ENCODE assay signal across 19 mouse cellular contexts in genomic region chr11:96278324-96278723, GRCm38 (mm10). TPM values are rescaled to one million over a fixed set of nuclear protein-coding genes. Genes with fewer than 3 reads are reported as not detected.
DNase-seq lines count a peak whose midpoint lies in the region; ATAC-seq lines count a peak whose summit lies in the region.
"Had no signal": no experiment of that assay in that cellular context is flagged by ENCODE, and none has a peak within 500 bp of the region (broad histone marks: within the 10 kb centered on the region; RNA-seq: fewer than 3 reads in every experiment).

No protein-coding gene starts in this region.

- peak overlapping the region; percentile 47; the same call in 1 of the 2 replicates for H3K27ac ChIP-seq in hindbrain, embryonic 14.5 days
- H3K27ac ChIP-seq in hindbrain, embryonic 12.5 days = no peak overlapping the region
- peak overlapping the region; percentile 86 for H3K27ac ChIP-seq in kidney, embryonic 16.5 days (ENCODE audit: low read length)
- peak overlapping the region; percentile 100 for H3K27ac ChIP-seq in neural tube, embryonic 13.5 days (replicated peaks)
- H3K27ac ChIP-seq: embryonic facial prominence, embryonic 12.5 days; heart, embryonic 13.5 days; midbrain, embryonic 12.5 days had no signal

- H3K27me3 ChIP-seq in hindbrain, embryonic 14.5 days (ENCODE audit: control insufficient read depth, insufficient read depth, low read length) = peaks cover 89% of the 10 kb centered on the region
- H3K27me3 ChIP-seq in hindbrain, embryonic 12.5 days = peaks cover 97% of the 10 kb centered on the region
- H3K27me3 ChIP-seq in kidney, embryonic 16.5 days (ENCODE audit: insufficient read depth, low read length) = no peaks in the 10 kb centered on the region
- no peaks in the 10 kb centered on the region for H3K27me3 ChIP-seq in neural tube, embryonic 13.5 days

- H3K4me3 ChIP-seq in hindbrain, embryonic 14.5 days (replicated peaks; ENCODE audit: low read length) = no peak overlapping the region
- no peak overlapping the region for H3K4me3 ChIP-seq in hindbrain, embryonic 12.5 days
- peak overlapping the region; percentile 84 for H3K4me3 ChIP-seq in kidney, embryonic 16.5 days (ENCODE audit: low read length)
- H3K4me3 ChIP-seq in neural tube, embryonic 13.5 days = peak overlapping the region; percentile 99
- H3K4me3 ChIP-seq: embryonic facial prominence, embryonic 12.5 days; heart, embryonic 13.5 days; midbrain, embryonic 12.5 days had no signal

- DNase-seq in hindbrain, embryonic 14.5 days (ENCODE audit: low spot score) = no peak
- no peak for DNase-seq in kidney, adult 8-10 months
- no peak for DNase-seq in layer of hippocampus, adult 18-20 months (ENCODE audit: low spot score in 2 of 2)

- peak overlapping the region; percentile 33; the same call in 1 of the 2 replicates for H3K9ac ChIP-seq in hindbrain, embryonic 14.5 days
- H3K9ac ChIP-seq in hindbrain, embryonic 12.5 days = no peak overlapping the region
- H3K9ac ChIP-seq in kidney, embryonic 16.5 days (replicated peaks; ENCODE audit: low read length) = peak overlapping the region; percentile 78
- H3K9ac ChIP-seq in neural tube, embryonic 13.5 days = peak overlapping the region; percentile 100
- H3K9ac ChIP-seq: embryonic facial prominence, embryonic 12.5 days; heart, embryonic 13.5 days; midbrain, embryonic 12.5 days had no signal

- no peaks in the 10 kb centered on the region for H3K36me3 ChIP-seq in hindbrain, embryonic 14.5 days (replicated peaks; ENCODE audit: control insufficient read depth, insufficient read depth)
- H3K36me3 ChIP-seq in hindbrain, embryonic 12.5 days = no peaks in the 10 kb centered on the region
- H3K36me3 ChIP-seq in kidney, embryonic 16.5 days (ENCODE audit: insufficient read depth, low read length) = no peaks in the 10 kb centered on the region
- no peaks in the 10 kb centered on the region for H3K36me3 ChIP-seq in neural tube, embryonic 13.5 days
- H3K36me3 ChIP-seq: embryonic facial prominence, embryonic 12.5 days; heart, embryonic 13.5 days; midbrain, embryonic 12.5 days had no signal

- no peaks in the 10 kb centered on the region for H3K9me3 ChIP-seq in hindbrain, embryonic 14.5 days (ENCODE audit: control insufficient read depth, low read length)
- H3K9me3 ChIP-seq in hindbrain, embryonic 12.5 days (replicated peaks) = no peaks in the 10 kb centered on the region
- H3K9me3 ChIP-seq in kidney, embryonic 16.5 days (ENCODE audit: low read length) = no peaks in the 10 kb centered on the region
- no peaks in the 10 kb centered on the region for H3K9me3 ChIP-seq in neural tube, embryonic 13.5 days
- H3K9me3 ChIP-seq: embryonic facial prominence, embryonic 12.5 days; heart, embryonic 13.5 days; midbrain, embryonic 12.5 days had no signal

- H3K4me2 ChIP-seq in hindbrain, embryonic 14.5 days (replicated peaks) = no peak overlapping the region
- H3K4me2 ChIP-seq in hindbrain, embryonic 12.5 days (replicated peaks) = no peak overlapping the region
- peak overlapping the region; percentile 90 for H3K4me2 ChIP-seq in kidney, embryonic 16.5 days (replicated peaks; ENCODE audit: low read depth, low read length)
- peak overlapping the region; percentile 96 for H3K4me2 ChIP-seq in neural tube, embryonic 13.5 days
- H3K4me2 ChIP-seq: embryonic facial prominence, embryonic 12.5 days; heart, embryonic 13.5 days; midbrain, embryonic 12.5 days had no signal

- H3K4me1 ChIP-seq in hindbrain, embryonic 14.5 days (replicated peaks; ENCODE audit: control insufficient read depth, insufficient read depth, low read length) = no peaks in the 10 kb centered on the region
- 0 out of 2 replicates have a peak, but pooled peaks cover 2% of the 10 kb centered on the region for H3K4me1 ChIP-seq in hindbrain, embryonic 12.5 days
- peaks cover 62% of the 10 kb centered on the region for H3K4me1 ChIP-seq in kidney, embryonic 16.5 days (ENCODE audit: insufficient read depth, low read length)
- peaks cover 81% of the 10 kb centered on the region for H3K4me1 ChIP-seq in neural tube, embryonic 13.5 days (replicated peaks)
- H3K4me1 ChIP-seq: embryonic facial prominence, embryonic 12.5 days; midbrain, embryonic 12.5 days had no signal

- 24% methylated on average over 14 of the region's 14 CpGs for WGBS in hindbrain, embryonic 14.5 days
- 15% methylated on average over 14 of the region's 14 CpGs for WGBS in hindbrain, embryonic 12.5 days
- 7% methylated on average over 14 of the region's 14 CpGs for WGBS in kidney, embryonic 16.5 days
- 1% methylated on average over 14 of the region's 14 CpGs for WGBS in neural tube, embryonic 13.5 days

- ATAC-seq in hindbrain, embryonic 14.5 days (ENCODE audit: low FRiP score) = no peak
- no peak for ATAC-seq in hindbrain, embryonic 12.5 days (ENCODE audit: low FRiP score)
- no peak for ATAC-seq in kidney, embryonic 16.5 days (ENCODE audit: low FRiP score, low TSS enrichment)
- peak; percentile 16 for ATAC-seq in inflammation-experienced regulatory T-cells, adult 6 months
- ATAC-seq in neural tube, embryonic 13.5 days (ENCODE audit: low read depth) = no peak
- no peak for ATAC-seq in activated CD4-positive, CD25-positive, alpha-beta regulatory T cell, adult 4 months

RNA-seq across cellular contexts. Expression of gene Hoxb8, which starts 3.4 kb away (rescaled TPM):
- 41.2 and 50.6 TPM in 2 replicates for polyA plus RNA-seq in hindbrain, embryonic 14.5 days (2014; fragmentation: Nextera tagmentation; extraction: Ambion mirVana)
- polyA plus RNA-seq in hindbrain, embryonic 12.5 days (2016; fragmentation: Nextera tagmentation; extraction: Ambion mirVana) = 4.4 and 8.1 TPM in 2 replicates
- 9.5 and 12.9 TPM in 2 replicates for polyA plus RNA-seq in kidney, embryonic 16.5 days (2015; fragmentation: Nextera tagmentation; extraction: Ambion mirVana)
- polyA plus RNA-seq in inflammation-experienced regulatory T-cells, adult 6 months (2017; shearing (Covaris generic)) = not detected
- polyA plus RNA-seq in neural tube, embryonic 13.5 days (2015; fragmentation: Nextera tagmentation; extraction: Ambion mirVana) = 81.7 and 114 TPM in 2 replicates
- not detected for polyA plus RNA-seq in activated CD4-positive, CD25-positive, alpha-beta regulatory T cell, adult 4 months (2017; shearing (Covaris generic))
- not detected for total RNA-seq in layer of hippocampus, adult 18-20 months (2021)
- total RNA-seq: granulocyte monocyte progenitor cell, adult 5-6 weeks; heart, postnatal 36 days; layer of hippocampus, postnatal 36 days; left cerebral cortex, postnatal 25 days had no signal
- polyA plus RNA-seq: cortical plate, adult 2 months; embryonic facial prominence, embryonic 12.5 days; forebrain, embryonic 16.5 days; heart, embryonic 13.5 days; midbrain, embryonic 12.5 days had no signal

RNA-seq across cellular contexts. Expression of gene Hoxb9, which starts 7.1 kb away (rescaled TPM):
- 10.7 and 22.4 TPM in 2 replicates for polyA plus RNA-seq in hindbrain, embryonic 14.5 days (2014; fragmentation: Nextera tagmentation; extraction: Ambion mirVana)
- 0.36 and 0.46 TPM in 2 replicates for polyA plus RNA-seq in hindbrain, embryonic 12.5 days (2016; fragmentation: Nextera tagmentation; extraction: Ambion mirVana)
- polyA plus RNA-seq in kidney, embryonic 16.5 days (2015; fragmentation: Nextera tagmentation; extraction: Ambion mirVana) = 21.5 and 24.5 TPM in 2 replicates
- polyA plus RNA-seq in inflammation-experienced regulatory T-cells, adult 6 months (2017; shearing (Covaris generic)) = not detected
- 72.9 and 74.7 TPM in 2 replicates for polyA plus RNA-seq in neural tube, embryonic 13.5 days (2015; fragmentation: Nextera tagmentation; extraction: Ambion mirVana)
- under 1 TPM in 1 of 2 experiments, not detected in 1; 0.15 TPM for polyA plus RNA-seq in activated CD4-positive, CD25-positive, alpha-beta regulatory T cell, adult 4 months (2017; shearing (Covaris generic))
- not detected for total RNA-seq in layer of hippocampus, adult 18-20 months (2021)
- total RNA-seq: granulocyte monocyte progenitor cell, adult 5-6 weeks; heart, postnatal 36 days; layer of hippocampus, postnatal 36 days; left cerebral cortex, postnatal 25 days had no signal
- polyA plus RNA-seq: cerebellum, adult 2 months; cortical plate, adult 2 months; forebrain, embryonic 16.5 days; heart, embryonic 13.5 days; midbrain, embryonic 12.5 days had no signal

RNA-seq across cellular contexts. Expression of gene Hoxb7, which starts 8.1 kb away (rescaled TPM):
- 40.8 and 45.6 TPM in 2 replicates for polyA plus RNA-seq in hindbrain, embryonic 14.5 days (2014; fragmentation: Nextera tagmentation; extraction: Ambion mirVana)
- 9.6 and 11.0 TPM in 2 replicates for polyA plus RNA-seq in hindbrain, embryonic 12.5 days (2016; fragmentation: Nextera tagmentation; extraction: Ambion mirVana)
- 60.9 and 68.3 TPM in 2 replicates for polyA plus RNA-seq in kidney, embryonic 16.5 days (2015; fragmentation: Nextera tagmentation; extraction: Ambion mirVana)
- not detected for polyA plus RNA-seq in inflammation-experienced regulatory T-cells, adult 6 months (2017; shearing (Covaris generic))
- polyA plus RNA-seq in neural tube, embryonic 13.5 days (2015; fragmentation: Nextera tagmentation; extraction: Ambion mirVana) = 124 and 125 TPM in 2 replicates
- not detected for polyA plus RNA-seq in activated CD4-positive, CD25-positive, alpha-beta regulatory T cell, adult 4 months (2017; shearing (Covaris generic))
- not detected for total RNA-seq in layer of hippocampus, adult 18-20 months (2021)
- total RNA-seq: granulocyte monocyte progenitor cell, adult 5-6 weeks; heart, postnatal 36 days; layer of hippocampus, postnatal 36 days; left cerebral cortex, postnatal 25 days had no signal
- polyA plus RNA-seq: cerebellum, adult 2 months; cortical plate, adult 2 months; embryonic facial prominence, embryonic 12.5 days; forebrain, embryonic 16.5 days; midbrain, embryonic 12.5 days; testis, adult 2 months had no signal

RNA-seq across cellular contexts. Expression of gene Hoxb6, which starts 14.0 kb away (rescaled TPM):
- 71.4 and 90.1 TPM in 2 replicates for polyA plus RNA-seq in hindbrain, embryonic 14.5 days (2014; fragmentation: Nextera tagmentation; extraction: Ambion mirVana)
- 60.0 and 64.5 TPM in 2 replicates for polyA plus RNA-seq in hindbrain, embryonic 12.5 days (2016; fragmentation: Nextera tagmentation; extraction: Ambion mirVana)
- polyA plus RNA-seq in kidney, embryonic 16.5 days (2015; fragmentation: Nextera tagmentation; extraction: Ambion mirVana) = 50.3 and 55.7 TPM in 2 replicates
- not detected for polyA plus RNA-seq in inflammation-experienced regulatory T-cells, adult 6 months (2017; shearing (Covaris generic))
- polyA plus RNA-seq in neural tube, embryonic 13.5 days (2015; fragmentation: Nextera tagmentation; extraction: Ambion mirVana) = 171 and 174 TPM in 2 replicates
- polyA plus RNA-seq in activated CD4-positive, CD25-positive, alpha-beta regulatory T cell, adult 4 months (2017; shearing (Covaris generic)) = not detected
- total RNA-seq in layer of hippocampus, adult 18-20 months (2021) = not detected
- total RNA-seq: granulocyte monocyte progenitor cell, adult 5-6 weeks; heart, postnatal 36 days; layer of hippocampus, postnatal 36 days; left cerebral cortex, postnatal 25 days had no signal
- polyA plus RNA-seq: cortical plate, adult 2 months; embryonic facial prominence, embryonic 12.5 days; forebrain, embryonic 16.5 days; midbrain, embryonic 12.5 days had no signal

RNA-seq across cellular contexts. Expression of gene Hoxb5, which starts 24.8 kb away (rescaled TPM):
- 140 and 157 TPM in 2 replicates for polyA plus RNA-seq in hindbrain, embryonic 14.5 days (2014; fragmentation: Nextera tagmentation; extraction: Ambion mirVana)
- polyA plus RNA-seq in hindbrain, embryonic 12.5 days (2016; fragmentation: Nextera tagmentation; extraction: Ambion mirVana) = 74.3 and 126 TPM in 2 replicates
- polyA plus RNA-seq in kidney, embryonic 16.5 days (2015; fragmentation: Nextera tagmentation; extraction: Ambion mirVana) = 19.2 and 24.3 TPM in 2 replicates
- not detected for polyA plus RNA-seq in inflammation-experienced regulatory T-cells, adult 6 months (2017; shearing (Covaris generic))
- 67.1 and 88.3 TPM in 2 replicates for polyA plus RNA-seq in neural tube, embryonic 13.5 days (2015; fragmentation: Nextera tagmentation; extraction: Ambion mirVana)
- polyA plus RNA-seq in activated CD4-positive, CD25-positive, alpha-beta regulatory T cell, adult 4 months (2017; shearing (Covaris generic)) = not detected
- total RNA-seq in layer of hippocampus, adult 18-20 months (2021) = not detected
- total RNA-seq: layer of hippocampus, postnatal 36 days; left cerebral cortex, postnatal 25 days had no signal
- polyA plus RNA-seq: cortical plate, adult 2 months; forebrain, embryonic 16.5 days; midbrain, embryonic 12.5 days had no signal

Comparison
In these comparisons a context has a peak if more than half of its experiments do, and no peak if none do; other contexts are left out.
1. H3K4me2 ChIP-seq: peak in kidney, embryonic 16.5 days (single experiment) and neural tube, embryonic 13.5 days (single experiment); none in hindbrain, embryonic 14.5 days (single experiment) and hindbrain, embryonic 12.5 days (single experiment).
2. H3K4me3 ChIP-seq: peak in kidney, embryonic 16.5 days (single experiment) and neural tube, embryonic 13.5 days (single experiment); none in hindbrain, embryonic 14.5 days (single experiment) and hindbrain, embryonic 12.5 days (single experiment).
3. RNA of gene Hoxb7, which starts 8.1 kb away (polyA plus RNA-seq): 124 to 125 TPM in neural tube, embryonic 13.5 days, 60.9 to 68.3 TPM in kidney, embryonic 16.5 days, 40.8 to 45.6 TPM in hindbrain, embryonic 14.5 days and 9.6 to 11.0 TPM in hindbrain, embryonic 12.5 days; not detected in inflammation-experienced regulatory T-cells, adult 6 months and not detected in activated CD4-positive, CD25-positive, alpha-beta regulatory T cell, adult 4 months; every median in the first group is over 10 times any median in the second.